Mouse (Mus musculus) spleen, adult 2 months (tissue): ENCODE results near the gene Rab42. TPM values are rescaled to one million over a fixed set of nuclear protein-coding genes. Genes with fewer than 3 reads are reported as not detected.

Experiments used
- DNase-seq, 2 experiments: peaks; one replicate each; pipeline versions ENCODE4 v3.0.0 to v3.0.0-alpha.2; 2012 to 2021; ENCODE audit warnings: low spot score in 2 of 2, low read depth in 1 of 2
- H3K27ac ChIP-seq: fragments of 200-500 bp; 2 replicates; pipeline ENCODE4 v1.5.1; 2012; ENCODE audit warnings: low read length, inconsistent platforms; ENCODE audit not compliant: insufficient read depth
- H3K27me3 ChIP-seq: fragments of 200-500 bp; 2 replicates; pipeline ENCODE4 v1.6.1; 2012; ENCODE audit warnings: mild to moderate bottlenecking, moderate library complexity, low read length, inconsistent platforms; ENCODE audit not compliant: control insufficient read depth, insufficient read depth
- H3K36me3 ChIP-seq: fragments of 200-500 bp; 2 replicates; pipeline ENCODE4 v1.6.1; 2012; ENCODE audit warnings: mild to moderate bottlenecking, low read length, inconsistent platforms; ENCODE audit not compliant: control insufficient read depth, insufficient read depth
- H3K4me1 ChIP-seq: fragments of 200-500 bp; 2 replicates; pipeline ENCODE4 v1.6.1; 2011; ENCODE audit warnings: inconsistent platforms; ENCODE audit not compliant: control insufficient read depth, insufficient read depth, insufficient read length
- H3K4me3 ChIP-seq: fragments of 200-500 bp; 2 replicates; pipeline ENCODE4 v1.5.1; 2011; ENCODE audit warnings: mild to moderate bottlenecking, inconsistent platforms; ENCODE audit not compliant: insufficient read depth, insufficient read length; ENCODE audit errors: extremely low read depth
- CTCF ChIP-seq: fragments of 200-500 bp; IDR thresholded peaks from 2 replicates; pipeline ENCODE4 v1.5.1; 2011; ENCODE audit warnings: mild to moderate bottlenecking, inconsistent platforms; ENCODE audit not compliant: insufficient read depth, insufficient read length, insufficient replicate concordance; ENCODE audit errors: extremely low read depth
- POLR2A ChIP-seq: fragments of 200-500 bp; IDR thresholded peaks from 2 replicates; pipeline ENCODE4 v1.6.1; 2011; ENCODE audit warnings: low read depth, low read length, inconsistent platforms
- WGBS: fragments of 180-500 bp; shearing (Covaris S2); methylation state at CpG from one replicate; pipeline ENCODE4 v1.1.7; 2018; 5-methylcytosine and 5-hydroxymethylcytosine counted together
- polyA plus RNA-seq: library from polyadenylated mRNA; depleted of rRNA; stranded (reverse); fragments of >200 nt; gene quantifications from 2 replicates; pipeline ENCODE4 v1.2.3, GENCODE M21; 2012

Rab42 gene
- polyA plus RNA-seq, 1 experiment, result 1.2 TPM

DNA sequence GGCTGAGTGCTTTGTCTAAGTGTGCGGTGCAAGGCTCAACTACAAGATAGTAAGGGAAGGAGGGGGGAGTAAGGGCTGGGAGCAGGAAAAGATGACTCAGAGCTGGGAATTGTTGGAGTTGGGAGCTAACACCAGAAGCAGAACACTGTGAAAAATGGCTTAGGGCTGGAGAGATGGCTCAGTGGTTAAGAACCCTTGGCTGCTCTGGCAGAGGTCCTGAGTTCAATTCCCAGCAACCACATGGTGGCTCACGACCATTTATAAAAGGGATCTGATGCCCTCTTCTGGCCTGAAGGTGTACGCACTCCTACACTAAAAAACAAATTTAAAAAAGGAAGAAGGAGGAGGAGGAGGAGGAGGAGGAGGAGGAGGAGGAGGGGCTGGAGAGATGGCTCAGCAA is 43.5 kb upstream of the Rab42 start:
- TF ChIP-seq POLR2A, result no peak
- TF ChIP-seq CTCF, result no peak
- DNase-seq, result no peak
- no peak overlapping the region for H3K4me3 ChIP-seq
- H3K36me3 ChIP-seq, result no peaks in the 10 kb centered on the region
- 63% methylated on average over 3 of the region's 3 CpGs for WGBS
- H3K27me3 ChIP-seq, result no peaks in the 10 kb centered on the region
- peaks cover 8% of the 10 kb centered on the region; the same call in 1 of the 2 replicates for H3K4me1 ChIP-seq
- no peak overlapping the region for H3K27ac ChIP-seq

DNA sequence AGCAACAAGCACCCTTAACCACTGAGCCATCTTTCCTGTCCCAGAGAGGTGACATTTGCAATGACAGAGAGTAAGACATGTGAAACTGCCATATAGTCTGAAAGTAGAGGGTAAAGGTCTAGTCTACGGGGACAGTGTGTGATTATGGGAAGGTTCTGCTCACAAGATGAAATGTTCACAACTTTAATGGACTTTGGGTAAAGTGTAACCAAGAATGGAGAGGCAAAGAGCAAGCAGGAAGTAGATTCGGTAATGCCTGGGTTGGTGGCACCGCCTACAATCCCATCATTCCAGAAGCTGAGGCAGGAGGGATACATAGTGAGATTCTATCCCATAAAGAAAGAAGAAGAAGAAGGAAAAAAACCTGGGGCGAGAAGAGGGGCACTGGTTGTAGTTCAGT is 43.1 kb upstream of the Rab42 start:
- H3K4me1 ChIP-seq, result peaks cover 8% of the 10 kb centered on the region; the same call in 1 of the 2 replicates
- no peak overlapping the region for H3K27ac ChIP-seq
- TF ChIP-seq CTCF (no peak), POLR2A (no peak)
- no peaks in the 10 kb centered on the region for H3K36me3 ChIP-seq
- H3K27me3 ChIP-seq, result no peaks in the 10 kb centered on the region
- H3K4me3 ChIP-seq, result no peak overlapping the region
- WGBS, result 91% methylated on average over 4 of the region's 4 CpGs
- no peak for DNase-seq

DNA sequence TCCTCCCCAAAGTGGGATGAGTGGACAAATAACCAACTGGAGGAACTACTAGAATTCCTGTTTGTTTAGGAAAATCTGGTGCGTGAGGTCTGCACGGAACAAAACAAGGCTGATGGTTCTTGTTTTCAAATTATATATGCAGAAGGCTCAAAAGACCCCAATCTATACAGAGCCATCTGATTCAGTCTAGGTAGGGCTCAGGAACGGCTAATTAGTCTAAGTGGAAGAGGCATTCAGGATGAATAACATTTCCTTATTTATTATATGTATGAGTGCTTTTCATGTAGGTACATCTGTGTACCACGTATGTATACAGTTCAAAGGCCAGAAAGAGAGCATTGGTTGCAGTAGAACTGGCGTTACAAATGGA is 42.6 kb upstream of the Rab42 start:
- H3K36me3 ChIP-seq, result no peaks in the 10 kb centered on the region
- no peak for DNase-seq
- no peaks in the 10 kb centered on the region for H3K27me3 ChIP-seq
- no peak overlapping the region for H3K4me3 ChIP-seq
- TF ChIP-seq POLR2A, result no peak
- TF ChIP-seq CTCF, result no peak
- H3K27ac ChIP-seq, result no peak overlapping the region
- 41% methylated on average over 5 of the region's 5 CpGs for WGBS
- H3K4me1 ChIP-seq, result peaks cover 8% of the 10 kb centered on the region; the same call in 1 of the 2 replicates

DNA sequence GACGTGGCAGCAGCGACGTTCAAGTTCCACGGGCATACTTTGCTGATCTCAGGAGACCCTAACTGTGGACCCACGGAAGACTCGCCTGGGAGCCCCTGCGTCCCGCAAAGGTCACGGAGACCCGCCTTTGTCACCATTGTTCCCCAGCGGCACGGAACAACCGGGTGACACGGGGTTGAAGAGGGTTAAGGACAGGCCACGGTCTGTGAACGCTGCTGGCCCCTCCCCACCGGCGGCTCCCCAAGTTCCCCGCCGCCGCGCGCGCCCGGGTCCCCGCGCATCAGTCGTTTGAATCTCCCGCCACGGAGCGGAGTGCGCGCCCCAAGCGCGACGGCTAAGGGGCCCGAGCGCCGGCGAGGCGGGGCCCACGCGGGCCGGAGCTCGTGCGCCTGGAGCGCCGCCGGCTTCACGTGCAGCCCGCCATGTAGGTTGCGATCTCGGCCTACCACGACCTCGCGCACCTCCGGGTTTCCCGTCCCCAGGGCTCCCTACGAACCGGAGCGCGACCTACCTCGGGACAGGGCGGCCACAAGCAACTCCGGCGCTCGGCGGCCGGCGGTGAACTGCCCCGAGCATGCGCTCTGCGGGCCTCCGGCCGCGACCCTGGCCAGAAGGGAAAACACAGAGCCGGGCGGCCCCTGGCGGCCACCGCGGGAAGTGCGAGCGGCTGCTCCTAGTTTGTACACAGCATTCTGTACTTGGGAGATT is 42.1 kb upstream of the Rab42 start:
- TF ChIP-seq POLR2A (no peak), CTCF (peak; percentile 96)

GRCm38 (mm10) chr4:132344403-132345134 is 41.4 kb upstream of the Rab42 start:
- Histone ChIP-seq H3K27me3 (no peaks in the 10 kb centered on the region), H3K27ac (no peak overlapping the region), H3K36me3 (peaks cover 1% of the 10 kb centered on the region; the same call in 1 of the 2 replicates), H3K4me3 (peak overlapping the region; percentile 97), H3K4me1 (peaks cover 8% of the 10 kb centered on the region; the same call in 1 of the 2 replicates)
- TF ChIP-seq POLR2A (no peak), CTCF (no peak)
- no peak for DNase-seq
- WGBS, result 7% methylated on average over 13 of the region's 13 CpGs

More for the DNA sequence above, 42.1 kb upstream of the Rab42 start:
- H3K36me3 ChIP-seq, result no peaks in the 10 kb centered on the region
- peak overlapping the region; percentile 97 for H3K4me3 ChIP-seq
- H3K27ac ChIP-seq, result peak overlapping the region; percentile 82
- no peaks in the 10 kb centered on the region for H3K27me3 ChIP-seq
- peaks cover 8% of the 10 kb centered on the region; the same call in 1 of the 2 replicates for H3K4me1 ChIP-seq
- DNase-seq, result peak; percentile 66 to 94
- under 1% methylated on average over 83 of the region's 83 CpGs for WGBS

GRCm38 (mm10) chr4:132341451-132341850 is 38.3 kb upstream of the Rab42 start:
- TF ChIP-seq CTCF (no peak), POLR2A (no peak)
- H3K4me1 ChIP-seq, result peaks cover 8% of the 10 kb centered on the region; the same call in 1 of the 2 replicates
- H3K27me3 ChIP-seq, result no peaks in the 10 kb centered on the region
- peaks cover 7% of the 10 kb centered on the region; the same call in 1 of the 2 replicates for H3K36me3 ChIP-seq
- H3K27ac ChIP-seq, result no peak overlapping the region
- 86% methylated on average over 3 of the region's 3 CpGs for WGBS
- no peak overlapping the region for H3K4me3 ChIP-seq
- no peak for DNase-seq
